Mouse (Mus musculus) liver, postnatal 0 days (tissue): ENCODE measurements around the gene Map1s.

Experiments used
- CTCF ChIP-seq: sonication (generic); IDR thresholded peaks from 2 replicates; pipeline ENCODE4 v1.5.1; 2016; ENCODE audit warnings: antibody characterized with exemption, low read depth
- EP300 ChIP-seq: IDR thresholded peaks from 2 replicates; pipeline ENCODE4 v1.6.1; 2016; ENCODE audit warnings: antibody characterized with exemption, low read depth, mild to moderate bottlenecking

- no peak for TF ChIP-seq EP300
- TF ChIP-seq CTCF: no peak
Measured at GRCm38 (mm10) chr8:70872643-70873363, 32.9 kb upstream of the Map1s start.
